Mouse (Mus musculus): ENCODE data around the gene Pot1a. TPM values are rescaled to one million over a fixed set of nuclear protein-coding genes. Genes with fewer than 3 reads are reported as not detected.

Gene Pot1a
- polyA plus RNA-seq (2015; fragmentation: Illumina TruSeq; extraction: RNeasy Lipid Tissue Mini Kit (QIAGEN cat#74804); ENCODE audit: low read depth, low replicate concordance) = 18.2 TPM

GRCm38 (mm10) chr6:25808806-25809495 is at the start of gene Pot1a:
Gene Pot1a (minus strand): TSS chr6:25809246.

Other genes starting within 250 kb of the Pot1a start
- 43.9 TPM for gene Gpr37, start 118.5 kb downstream of the Pot1a start, polyA plus RNA-seq (2015; fragmentation: Illumina TruSeq; extraction: RNeasy Lipid Tissue Mini Kit (QIAGEN cat#74804); ENCODE audit: low read depth, low replicate concordance)